Mouse (Mus musculus) lung, embryonic 16.5 days (tissue): ENCODE measurements at regions not wholly inside any gene's neighbourhood (a gene's known extent, or its start where the extent isn't known, plus 50 kb on each side); places are given as distances from the start of the nearest gene placed in this dataset.

Experiments
- ATAC-seq: fragments of 200-750 bp; cut with Nextera tagmentation; 2 replicates; pipeline ENCODE4 v1.8.0; 2017; ENCODE audit warnings: low read depth, mild to moderate bottlenecking, moderate library complexity
- H3K27ac ChIP-seq: fragments of 300-500 bp; sonication (generic); 2 replicates; pipeline ENCODE4 v1.5.1; 2014; ENCODE audit warnings: mild to moderate bottlenecking, control low read depth, low read length
- H3K27me3 ChIP-seq: fragments of 300-500 bp; sonication (generic); 2 replicates; pipeline ENCODE4 v1.6.1; 2014; ENCODE audit warnings: low read depth, low read length, mixed read lengths; ENCODE audit not compliant: control insufficient read depth, insufficient read depth
- H3K36me3 ChIP-seq: fragments of 300-500 bp; sonication (generic); 2 replicates; pipeline ENCODE4 v1.6.1; 2014; ENCODE audit warnings: low read length; ENCODE audit not compliant: control insufficient read depth, insufficient read depth
- H3K4me1 ChIP-seq: fragments of 300-500 bp; sonication (generic); replicated peaks from 2 replicates; pipeline ENCODE4 v1.6.1; 2014; ENCODE audit warnings: low read length, mixed read lengths; ENCODE audit not compliant: control insufficient read depth, insufficient read depth
- H3K4me2 ChIP-seq: fragments of 300-500 bp; sonication (generic); 2 replicates; pipeline ENCODE4 v1.6.1; 2014; ENCODE audit warnings: low read depth, low read length, control low read depth
- H3K4me3 ChIP-seq: fragments of 300-500 bp; sonication (generic); 2 replicates; pipeline ENCODE4 v1.5.1; 2014; ENCODE audit warnings: mild to moderate bottlenecking, low read length, control low read depth
- H3K9ac ChIP-seq: fragments of 300-500 bp; sonication (generic); 2 replicates; pipeline ENCODE4 v1.6.1; 2014; ENCODE audit warnings: low read length, control low read depth
- H3K9me3 ChIP-seq: fragments of 300-500 bp; sonication (generic); 2 replicates; pipeline ENCODE4 v1.6.1; 2016; ENCODE audit warnings: low read length; ENCODE audit not compliant: control insufficient read depth
- WGBS: fragments of 180-500 bp; shearing (Covaris S2); extraction: QIAGEN DNeasy Blood & Tissue Kit; methylation state at CpG from one replicate; pipeline ENCODE4 v1.1.7; 2014; 5-methylcytosine and 5-hydroxymethylcytosine counted together

DNA sequence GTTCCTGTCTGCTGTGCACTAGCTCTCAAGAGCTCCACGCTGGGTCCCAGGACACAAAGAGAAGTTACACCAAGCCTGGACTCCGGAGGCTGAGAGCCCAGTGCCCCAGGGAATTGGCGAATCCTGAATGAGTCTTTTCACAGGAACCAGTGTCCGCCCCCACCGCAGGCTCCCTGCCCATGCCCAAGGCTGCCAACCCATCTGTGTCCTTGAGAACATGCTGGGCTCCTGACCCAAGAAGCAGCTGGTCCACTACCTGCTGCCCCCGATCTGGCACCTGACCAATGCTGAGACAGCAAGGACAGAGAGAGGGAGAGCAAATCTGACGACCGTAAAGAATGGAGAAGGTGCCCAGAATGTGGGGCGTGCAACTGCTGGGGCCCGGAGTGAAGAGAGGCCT, 85.2 kb upstream of the Cplx2 start:
- 85% methylated on average over 10 of the region's 10 CpGs for whole genome bisulfite sequencing
- H3K27me3 ChIP-seq, result peaks cover 6% of the 10 kb centered on the region
- H3K36me3 ChIP-seq, result no peaks in the 10 kb centered on the region
- no peak overlapping the region for H3K4me3 ChIP-seq
- H3K27ac ChIP-seq, result no peak overlapping the region
- no peak overlapping the region for H3K4me2 ChIP-seq
- H3K9ac ChIP-seq, result no peak overlapping the region
- no peaks in the 10 kb centered on the region for H3K9me3 ChIP-seq
- H3K4me1 ChIP-seq, result peaks cover 10% of the 10 kb centered on the region
- no peak for ATAC-seq

DNA sequence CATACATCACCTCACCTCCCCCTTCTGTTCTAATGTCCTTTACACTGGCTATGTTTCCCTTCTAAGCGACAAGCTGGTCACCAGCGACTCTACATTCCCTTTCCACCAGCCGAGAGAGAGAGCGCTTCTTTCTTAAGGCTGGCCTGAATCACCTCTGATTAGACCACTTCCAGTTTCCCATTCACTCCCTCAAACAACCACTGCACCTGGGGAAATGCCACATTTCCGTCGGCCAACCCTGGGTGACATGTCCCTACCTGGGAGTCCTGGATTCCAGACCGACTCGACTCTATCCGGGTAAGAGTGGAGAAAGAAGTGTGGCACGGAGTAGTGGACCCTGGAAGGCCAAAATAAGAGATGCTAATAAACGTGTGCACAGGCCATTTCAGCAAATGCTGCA, 84.5 kb upstream of the Cplx2 start:
- no peaks in the 10 kb centered on the region for H3K9me3 ChIP-seq
- no peak overlapping the region for H3K4me2 ChIP-seq
- H3K27me3 ChIP-seq, result peaks cover 2% of the 10 kb centered on the region
- H3K4me1 ChIP-seq, result peaks cover 10% of the 10 kb centered on the region
- no peak overlapping the region for H3K9ac ChIP-seq
- H3K27ac ChIP-seq, result no peak overlapping the region
- 82% methylated on average over 11 of the region's 11 CpGs for WGBS
- ATAC-seq, result no peak
- no peak overlapping the region for H3K4me3 ChIP-seq
- H3K36me3 ChIP-seq, result no peaks in the 10 kb centered on the region

DNA sequence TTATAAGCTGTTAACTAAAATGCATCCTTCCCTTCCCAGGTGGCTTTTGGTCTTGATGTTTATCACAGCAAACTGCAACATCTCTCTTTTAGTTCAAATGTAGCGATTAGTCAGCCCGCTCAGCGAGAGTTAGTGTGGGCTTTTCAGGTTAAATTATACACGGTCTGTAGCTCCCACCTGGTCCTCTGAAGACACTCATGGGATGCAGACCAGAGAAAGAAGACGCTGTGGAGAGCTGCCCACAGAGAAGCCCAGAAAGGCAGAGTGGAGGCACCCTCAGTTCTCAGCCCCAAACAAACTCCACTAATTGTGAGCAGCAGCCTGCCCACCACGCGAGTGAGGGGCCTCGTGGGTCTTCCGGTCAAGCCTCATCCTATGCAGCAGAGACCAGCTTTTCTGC, 81.1 kb upstream of the Cplx2 start:
- no peak overlapping the region for H3K4me2 ChIP-seq

DNA sequence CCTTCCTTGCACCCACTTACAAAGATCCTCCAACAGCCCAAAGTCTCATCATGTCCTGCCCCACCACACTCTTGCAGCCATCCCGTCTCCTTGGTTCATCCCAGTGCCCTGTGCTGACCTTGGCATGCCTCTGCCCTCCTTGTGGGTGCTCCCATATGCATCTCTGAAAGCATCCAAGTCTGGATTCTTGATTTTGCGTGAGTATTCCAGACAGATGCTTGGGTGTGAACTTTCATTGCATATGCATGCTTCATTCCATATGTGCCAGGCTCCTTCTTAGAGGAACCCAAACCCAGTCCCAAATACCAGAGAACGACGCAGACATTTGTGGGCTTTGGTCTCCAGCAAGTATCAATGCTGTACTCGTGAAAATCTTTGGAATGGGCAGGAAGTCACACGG, 78.8 kb upstream of the Cplx2 start:
- H3K9me3 ChIP-seq, result no peaks in the 10 kb centered on the region
- no peaks in the 10 kb centered on the region for H3K36me3 ChIP-seq
- no peak for ATAC-seq
- H3K4me2 ChIP-seq, result no peak overlapping the region
- H3K9ac ChIP-seq, result no peak overlapping the region
- H3K27me3 ChIP-seq, result no peaks in the 10 kb centered on the region
- WGBS, result 76% methylated on average over 6 of the region's 6 CpGs
- no peak overlapping the region for H3K4me3 ChIP-seq
- no peaks in the 10 kb centered on the region for H3K4me1 ChIP-seq
- H3K27ac ChIP-seq, result no peak overlapping the region

More for the DNA sequence above, 81.1 kb upstream of the Cplx2 start:
- Histone ChIP-seq H3K27ac (no peak overlapping the region), H3K36me3 (no peaks in the 10 kb centered on the region), H3K4me3 (no peak overlapping the region), H3K9me3 (no peaks in the 10 kb centered on the region), H3K27me3 (no peaks in the 10 kb centered on the region), H3K4me1 (no peaks in the 10 kb centered on the region), H3K9ac (no peak overlapping the region)
- WGBS, result 86% methylated on average over 9 of the region's 9 CpGs
- no peak for ATAC-seq

DNA sequence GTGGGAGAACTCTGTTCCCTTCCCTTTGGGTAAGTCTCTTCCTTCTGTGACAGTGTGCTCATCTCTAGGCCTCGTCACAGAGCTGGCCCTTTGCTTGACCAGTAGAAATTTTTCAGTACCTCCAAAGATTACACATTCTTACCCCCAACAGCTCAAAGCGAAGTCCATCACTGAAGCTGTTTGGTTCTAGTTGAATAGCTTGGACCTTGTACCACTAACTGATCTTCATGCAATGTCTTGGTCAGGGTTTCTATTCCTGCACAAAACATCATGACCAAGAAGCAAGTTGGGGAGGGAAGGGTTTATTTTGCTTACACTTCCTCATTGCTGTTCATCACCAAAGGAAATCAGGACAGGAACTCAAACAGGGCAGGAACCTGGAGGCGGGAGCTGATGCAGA, 78.1 kb upstream of the Cplx2 start:
- no peak overlapping the region for H3K27ac ChIP-seq
- no peaks in the 10 kb centered on the region for H3K4me1 ChIP-seq
- H3K4me2 ChIP-seq, result no peak overlapping the region
- H3K9ac ChIP-seq, result no peak overlapping the region
- H3K9me3 ChIP-seq, result no peaks in the 10 kb centered on the region
- no peak overlapping the region for H3K4me3 ChIP-seq
- no peak for ATAC-seq
- 80% methylated on average over 3 of the region's 3 CpGs for WGBS
- no peaks in the 10 kb centered on the region for H3K36me3 ChIP-seq
- no peaks in the 10 kb centered on the region for H3K27me3 ChIP-seq

DNA sequence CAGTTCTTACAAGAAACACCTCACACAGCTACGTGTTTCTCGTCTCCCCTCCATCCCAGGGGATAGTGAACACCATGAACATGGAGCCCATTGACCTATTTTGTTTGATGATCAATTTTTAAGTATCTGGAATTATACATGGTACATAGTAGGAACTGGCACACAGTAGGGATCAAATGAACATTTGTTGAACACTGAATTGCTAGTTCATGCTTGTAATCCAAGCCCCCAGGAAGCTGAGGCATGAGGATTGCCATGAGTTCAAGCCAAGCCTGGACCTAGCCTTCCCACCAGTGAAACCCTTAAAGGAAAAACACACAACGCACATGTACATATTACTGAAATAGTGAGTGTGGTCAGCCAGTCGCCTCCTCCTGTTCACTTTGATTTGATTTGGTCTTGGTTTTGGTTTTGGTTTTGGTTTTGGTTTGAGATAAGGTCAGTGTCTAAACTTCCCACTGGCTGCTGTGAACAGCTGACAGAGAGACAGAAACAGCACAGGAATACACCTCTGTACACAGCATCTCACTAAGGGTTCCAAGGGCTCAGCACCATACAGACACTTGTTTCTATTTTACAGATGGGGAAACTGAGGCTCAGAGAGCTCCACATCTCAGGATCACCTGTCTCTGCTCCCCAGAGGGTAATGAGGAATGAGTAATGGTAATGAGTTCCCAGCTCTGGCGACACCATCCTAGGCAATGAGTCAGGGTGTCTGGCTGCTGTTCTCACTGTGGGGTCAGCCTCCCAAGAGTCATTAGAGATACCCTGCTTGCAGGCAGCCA, 75.5 kb upstream of the Cplx2 start:
- Histone ChIP-seq H3K4me2 (no peak overlapping the region), H3K36me3 (no peaks in the 10 kb centered on the region), H3K4me3 (no peak overlapping the region), H3K27ac (no peak overlapping the region), H3K27me3 (no peaks in the 10 kb centered on the region), H3K9me3 (no peaks in the 10 kb centered on the region), H3K4me1 (no peaks in the 10 kb centered on the region), H3K9ac (no peak overlapping the region)
- ATAC-seq, result no peak
- 69% methylated on average over 5 of the region's 5 CpGs for WGBS

DNA sequence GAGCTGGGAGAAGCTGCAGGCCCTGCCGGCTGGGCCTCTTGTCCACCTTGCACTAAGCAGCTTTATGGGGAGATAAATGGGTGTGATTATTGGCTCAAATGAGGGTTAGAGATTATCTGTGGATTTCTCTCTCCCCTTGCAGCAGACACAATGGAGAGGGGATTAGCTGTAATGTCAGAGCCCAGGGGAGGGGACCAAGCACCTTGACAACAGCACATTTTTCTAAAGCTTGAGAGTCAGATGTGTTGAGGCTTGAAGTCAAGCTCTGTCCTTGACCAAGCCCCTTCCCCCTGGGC, 74.9 kb upstream of the Cplx2 start:
- Histone ChIP-seq H3K9ac (no peak overlapping the region), H3K4me2 (no peak overlapping the region), H3K36me3 (no peaks in the 10 kb centered on the region), H3K27me3 (no peaks in the 10 kb centered on the region), H3K9me3 (no peaks in the 10 kb centered on the region), H3K27ac (no peak overlapping the region), H3K4me3 (no peak overlapping the region), H3K4me1 (no peaks in the 10 kb centered on the region; the same call in 1 of the 2 replicates)
- WGBS, result 19% methylated on average over 1 of the region's 1 CpGs
- ATAC-seq, result no peak

DNA sequence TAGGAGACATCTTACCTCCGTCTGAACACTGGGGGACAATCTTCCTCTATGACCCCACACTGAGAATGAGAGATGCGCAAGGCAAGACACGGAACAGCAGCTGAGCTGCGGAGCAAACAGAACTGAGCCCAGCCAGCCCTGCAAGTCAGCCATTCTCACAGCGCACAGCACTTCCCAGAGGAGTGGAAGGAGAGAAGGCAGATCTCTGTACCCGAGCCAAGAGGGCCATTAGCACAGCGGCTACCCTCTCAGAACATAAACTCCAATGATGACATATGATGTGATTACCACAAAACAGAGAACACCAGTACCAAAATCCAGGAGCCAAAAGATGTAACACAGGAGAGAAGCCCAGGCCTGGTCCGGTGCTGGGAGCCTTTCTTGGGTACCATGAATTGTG, 72.3 kb upstream of the Cplx2 start:
- H3K27me3 ChIP-seq, result no peaks in the 10 kb centered on the region
- no peak overlapping the region for H3K27ac ChIP-seq
- WGBS, result 42% methylated on average over 8 of the region's 8 CpGs
- H3K36me3 ChIP-seq, result no peaks in the 10 kb centered on the region
- H3K9ac ChIP-seq, result no peak overlapping the region
- H3K4me1 ChIP-seq, result peaks cover 9% of the 10 kb centered on the region
- no peak overlapping the region for H3K4me2 ChIP-seq
- no peaks in the 10 kb centered on the region for H3K9me3 ChIP-seq
- no peak overlapping the region for H3K4me3 ChIP-seq
- ATAC-seq, result no peak

DNA sequence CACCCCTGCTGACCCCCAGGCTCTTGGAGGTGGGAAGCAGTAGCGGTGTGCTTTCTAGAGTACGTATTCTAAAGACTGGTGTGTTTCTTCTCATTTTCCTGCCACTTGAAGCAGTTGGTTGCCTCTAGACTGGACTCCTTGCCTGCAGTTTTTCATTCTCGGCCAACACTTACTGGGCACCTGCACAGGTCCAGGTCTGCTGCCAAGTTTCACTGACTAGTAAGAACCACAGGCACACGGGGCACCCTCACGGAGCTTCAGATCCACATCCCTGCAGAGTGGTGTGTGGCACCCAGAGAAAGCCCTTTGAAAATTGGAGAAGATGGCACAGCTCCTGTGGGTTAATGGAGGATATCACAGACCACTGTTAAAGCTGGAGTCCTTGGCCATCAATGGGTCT, 71.9 kb upstream of the Cplx2 start:
- Histone ChIP-seq H3K4me1 (peaks cover 13% of the 10 kb centered on the region), H3K36me3 (no peaks in the 10 kb centered on the region), H3K27me3 (no peaks in the 10 kb centered on the region), H3K9ac (no peak overlapping the region), H3K4me3 (no peak overlapping the region), H3K27ac (no peak overlapping the region), H3K4me2 (no peak overlapping the region), H3K9me3 (no peaks in the 10 kb centered on the region)
- 73% methylated on average over 5 of the region's 5 CpGs for WGBS
- ATAC-seq, result no peak

DNA sequence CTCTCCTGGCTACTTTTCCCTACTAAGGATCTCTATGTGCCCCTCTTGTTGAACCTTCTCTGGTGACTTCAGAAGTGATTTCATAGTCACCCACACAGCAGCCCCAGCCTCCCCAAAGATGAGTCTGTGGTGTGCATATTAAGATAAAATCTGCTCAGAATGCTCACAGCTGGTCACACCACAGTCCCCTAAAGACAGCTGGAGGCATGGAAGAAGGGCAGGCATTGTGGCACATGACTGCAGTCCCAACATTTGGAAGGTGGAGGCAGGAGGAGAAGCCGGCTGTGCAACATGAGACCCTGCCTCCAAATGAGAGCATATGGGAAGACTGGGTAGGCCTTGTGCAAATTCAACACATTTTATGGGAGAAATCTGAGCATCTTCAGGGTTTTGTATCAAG, 70.0 kb upstream of the Cplx2 start:
- no peaks in the 10 kb centered on the region for H3K9me3 ChIP-seq
- no peaks in the 10 kb centered on the region for H3K36me3 ChIP-seq
- H3K4me1 ChIP-seq, result peaks cover 13% of the 10 kb centered on the region
- no peak overlapping the region for H3K4me2 ChIP-seq
- H3K4me3 ChIP-seq, result no peak overlapping the region
- no peak overlapping the region for H3K27ac ChIP-seq
- no peak for ATAC-seq
- WGBS, result 78% methylated on average over 1 of the region's 1 CpGs
- H3K9ac ChIP-seq, result no peak overlapping the region
- H3K27me3 ChIP-seq, result no peaks in the 10 kb centered on the region
